Mouse (Mus musculus) thymus, adult 2 months (tissue): Measurements from ENCODE around the gene Vars. TPM values are rescaled to one million over a fixed set of nuclear protein-coding genes. Genes with fewer than 3 reads are reported as not detected.
"Not testable (repeated sequence)": the region's sequence is repeated elsewhere in the genome, so short reads cannot be mapped to it uniquely, and the experiment has no call there.

Experiments
- DNase-seq: peaks from one replicate; pipeline ENCODE4 v3.0.0; 2021
- H3K27ac ChIP-seq: fragments of 200-500 bp; 2 replicates; pipeline ENCODE4 v1.5.1; 2012; ENCODE audit warnings: low read length, control low read depth; ENCODE audit not compliant: control insufficient read depth, insufficient read depth
- H3K27me3 ChIP-seq: fragments of 200-500 bp; 2 replicates; pipeline ENCODE4 v1.6.1; 2012; ENCODE audit warnings: mild to moderate bottlenecking, low read length, moderate library complexity, mixed read lengths; ENCODE audit not compliant: control insufficient read depth, insufficient read depth
- H3K36me3 ChIP-seq: fragments of 200-500 bp; 2 replicates; pipeline ENCODE4 v1.6.1; 2012; ENCODE audit warnings: mild to moderate bottlenecking, low read length, moderate library complexity; ENCODE audit not compliant: control insufficient read depth, insufficient read depth
- H3K4me1 ChIP-seq: fragments of 200-500 bp; replicated peaks from 2 replicates; pipeline ENCODE4 v1.6.1; 2012; ENCODE audit warnings: low read length; ENCODE audit not compliant: control insufficient read depth, insufficient read depth
- H3K4me3 ChIP-seq: fragments of 200-500 bp; 2 replicates; pipeline ENCODE4 v1.5.1; 2012; ENCODE audit warnings: mild to moderate bottlenecking, low read length, control low read depth, moderate library complexity; ENCODE audit not compliant: control insufficient read depth, insufficient read depth
- CTCF ChIP-seq: fragments of 200-500 bp; IDR thresholded peaks from 2 replicates; pipeline ENCODE4 v1.5.1; 2012; ENCODE audit warnings: mild to moderate bottlenecking, control low read depth, low read length, moderate library complexity, borderline replicate concordance; ENCODE audit not compliant: control insufficient read depth, poor library complexity, insufficient read depth; ENCODE audit errors: extremely low read depth
- POLR2A ChIP-seq: fragments of 200-500 bp; IDR thresholded peaks from 2 replicates; pipeline ENCODE4 v1.6.1; 2012; ENCODE audit warnings: mild to moderate bottlenecking, low read length, control low read depth, moderate library complexity; ENCODE audit not compliant: control insufficient read depth, poor library complexity, insufficient read depth; ENCODE audit errors: extremely low read depth
- WGBS: fragments of 180-500 bp; shearing (Covaris S2); methylation state at CpG from one replicate; pipeline ENCODE4 v1.1.7; 2018; 5-methylcytosine and 5-hydroxymethylcytosine counted together
- polyA plus RNA-seq: library from polyadenylated mRNA; depleted of rRNA; stranded (reverse); fragments of >200 nt; gene quantifications from 2 replicates; pipeline ENCODE4 v1.2.3, GENCODE M21; 2012

The Vars gene
- polyA plus RNA-seq, 1 experiment = 404 TPM

DNA sequence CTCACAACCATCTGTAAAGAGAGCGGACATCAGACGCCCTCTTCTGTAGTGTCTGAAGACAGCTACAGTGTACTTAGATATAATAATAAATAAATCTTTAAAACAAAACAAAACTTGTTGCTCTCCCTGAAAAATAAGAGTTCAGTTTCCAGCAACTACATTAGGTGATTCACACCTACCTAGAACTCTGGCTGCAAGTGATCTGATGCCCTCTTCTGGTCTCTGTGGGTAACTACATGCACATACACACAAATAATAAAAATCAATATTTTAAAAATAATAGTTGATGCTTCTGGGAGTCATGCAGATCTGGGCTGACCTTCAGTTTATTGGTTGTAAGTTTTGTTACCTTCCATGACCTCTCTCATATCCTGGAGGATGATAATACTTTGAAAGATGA, 16.6 kb upstream of the Vars start:
- no peak overlapping the region for H3K4me3 ChIP-seq
- 88% methylated on average over 2 of the region's 2 CpGs for WGBS
- H3K27me3 ChIP-seq = no peaks in the 10 kb centered on the region
- no peak overlapping the region for H3K27ac ChIP-seq
- no peak for DNase-seq
- peaks cover 19% of the 10 kb centered on the region for H3K36me3 ChIP-seq
- TF ChIP-seq CTCF (no peak), POLR2A (no peak)
- H3K4me1 ChIP-seq = peaks cover 5% of the 10 kb centered on the region

DNA sequence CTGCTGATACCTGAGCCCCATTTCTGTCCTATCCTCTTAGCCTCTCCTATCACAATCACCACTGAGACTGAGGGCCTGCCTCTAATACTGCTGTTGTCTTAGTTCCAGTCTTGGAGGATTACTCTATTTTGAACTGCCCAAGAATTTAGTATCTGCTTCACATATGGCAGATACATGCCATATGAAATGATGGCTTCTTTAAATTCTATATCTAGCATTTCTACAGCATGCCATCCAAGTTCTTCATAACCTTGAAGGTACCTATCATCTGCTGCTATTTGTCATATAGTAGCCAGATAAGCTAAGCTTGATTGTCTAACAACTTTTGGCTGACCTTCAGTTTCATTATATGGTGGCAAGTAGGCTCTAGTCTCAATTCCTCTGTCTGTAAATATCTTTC, 6.0 kb upstream of the Vars start:
- peaks cover 15% of the 10 kb centered on the region; the same call in 1 of the 2 replicates for H3K36me3 ChIP-seq
- no peak for DNase-seq

DNA sequence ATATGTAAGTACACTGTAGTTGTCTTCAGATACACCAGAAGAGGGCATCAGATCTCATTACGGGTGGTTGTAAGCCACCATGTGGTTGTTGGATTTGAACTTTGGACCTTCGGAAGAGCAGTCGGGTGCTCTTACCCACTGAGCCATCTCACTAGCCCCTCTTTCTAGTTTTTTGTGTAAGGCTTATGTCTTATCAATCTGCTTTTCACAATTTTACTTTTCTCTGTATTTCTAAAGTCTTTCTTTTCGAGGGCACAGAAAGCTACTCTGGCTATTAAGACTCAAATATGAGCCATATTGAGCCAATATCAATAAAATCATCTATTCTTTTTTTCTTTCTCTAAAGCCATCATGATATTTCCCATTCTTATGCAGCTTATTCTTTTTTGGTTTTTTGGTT, 5.6 kb upstream of the Vars start:
- H3K4me3 ChIP-seq, H3K27me3 ChIP-seq, H3K27ac ChIP-seq, DNase-seq: not testable (repeated sequence)
- Histone ChIP-seq H3K4me1 (peaks cover 24% of the 10 kb centered on the region), H3K36me3 (peaks cover 15% of the 10 kb centered on the region; the same call in 1 of the 2 replicates)
- WGBS = 88% methylated on average over 4 of the region's 4 CpGs

More for the DNA sequence above, 6.0 kb upstream of the Vars start:
- Histone ChIP-seq H3K4me3 (no peak overlapping the region), H3K27ac (no peak overlapping the region), H3K4me1 (peaks cover 21% of the 10 kb centered on the region), H3K27me3 (no peaks in the 10 kb centered on the region)
- TF ChIP-seq POLR2A (no peak), CTCF (no peak)

DNA sequence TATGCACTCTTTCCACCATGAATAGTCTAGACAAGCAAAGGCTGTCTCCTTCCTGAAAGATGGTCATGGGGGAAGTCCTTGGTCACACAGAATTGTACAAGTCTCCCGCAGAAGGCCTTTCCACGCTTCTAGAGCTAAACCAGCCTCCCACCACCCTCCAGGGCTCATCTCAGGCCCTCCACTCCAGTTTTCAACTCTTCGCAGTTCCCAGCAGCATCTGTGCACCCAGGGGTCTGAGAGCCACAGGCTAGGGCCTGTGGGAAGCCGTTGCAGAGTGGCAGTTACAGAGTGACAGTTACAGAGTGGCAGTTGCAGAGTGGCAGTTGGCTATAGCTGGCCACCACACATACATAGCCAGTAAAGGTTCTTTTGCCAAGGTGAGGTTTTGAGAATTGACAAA, 4.9 kb upstream of the Vars start:
- DNase-seq, H3K27ac ChIP-seq, H3K27me3 ChIP-seq, H3K4me3 ChIP-seq: not testable (repeated sequence)
- H3K36me3 ChIP-seq = peaks cover 12% of the 10 kb centered on the region; the same call in 1 of the 2 replicates
- WGBS = 86% methylated on average over 4 of the region's 4 CpGs
- H3K4me1 ChIP-seq = peaks cover 24% of the 10 kb centered on the region

DNA sequence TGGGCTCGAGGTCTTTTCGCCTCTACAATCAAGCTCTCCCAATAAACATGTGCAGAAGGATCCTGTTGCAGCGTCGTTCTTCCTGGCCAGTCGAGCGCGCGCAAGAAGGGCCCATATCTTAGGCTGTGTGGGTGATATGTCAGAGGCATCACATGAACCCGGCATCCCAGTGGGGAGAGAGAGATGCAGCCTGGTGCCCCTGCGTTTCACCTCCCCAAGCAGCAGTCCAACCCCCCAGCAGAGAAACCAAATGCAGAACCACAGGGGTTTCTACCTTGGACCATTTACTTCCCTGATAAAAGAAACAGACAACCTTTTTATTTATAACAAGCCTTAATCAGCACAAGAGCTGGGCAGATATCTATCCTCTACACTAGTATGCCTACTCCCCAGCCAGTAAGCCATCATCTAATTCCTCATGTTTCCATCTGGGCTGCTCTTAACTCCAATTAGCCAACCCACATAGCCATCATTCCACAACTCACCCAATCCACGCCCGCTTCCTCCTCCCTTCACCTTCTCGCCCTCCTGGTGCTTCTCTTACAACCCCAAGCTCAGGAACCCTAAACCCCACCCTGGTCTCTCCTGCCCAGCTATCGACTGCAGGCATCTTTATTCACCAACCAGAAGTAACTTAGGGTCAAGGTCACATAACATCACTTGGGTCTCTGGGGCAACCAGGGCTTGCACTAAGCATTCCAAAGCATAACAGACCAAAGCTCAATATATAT, 4.2 kb upstream of the Vars start:
- no peak for TF ChIP-seq POLR2A
- no peak for TF ChIP-seq CTCF
- H3K36me3 ChIP-seq = peaks cover 7% of the 10 kb centered on the region; the same call in 1 of the 2 replicates
- no peaks in the 10 kb centered on the region for H3K27me3 ChIP-seq
- H3K27ac ChIP-seq = no peak overlapping the region
- peak overlapping the region; percentile 17; the same call in 1 of the 2 replicates for H3K4me3 ChIP-seq
- WGBS = 90% methylated on average over 14 of the region's 14 CpGs
- peaks cover 25% of the 10 kb centered on the region for H3K4me1 ChIP-seq
- no peak for DNase-seq

DNA sequence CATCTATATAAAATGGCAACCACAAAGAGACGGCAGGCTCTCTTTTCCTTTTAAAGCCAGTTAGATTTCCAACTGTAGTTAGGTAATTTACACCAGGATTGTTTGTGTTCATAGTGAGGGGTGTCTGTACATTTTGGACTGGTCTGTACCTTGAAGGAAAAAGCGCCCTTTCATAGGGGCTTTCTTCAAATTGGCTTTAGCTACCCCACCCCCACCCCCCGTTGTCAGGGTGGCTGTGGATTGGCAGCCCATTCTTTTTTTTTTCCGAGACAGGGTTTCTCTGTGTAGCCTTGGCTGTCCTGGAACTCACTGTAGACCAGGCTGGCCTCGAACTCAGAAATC, 3.7 kb upstream of the Vars start:
- H3K4me3 ChIP-seq = peak overlapping the region; percentile 12; the same call in 1 of the 2 replicates
- 82% methylated on average over 5 of the region's 5 CpGs for WGBS
- TF ChIP-seq POLR2A = no peak
- no peak for TF ChIP-seq CTCF

DNA sequence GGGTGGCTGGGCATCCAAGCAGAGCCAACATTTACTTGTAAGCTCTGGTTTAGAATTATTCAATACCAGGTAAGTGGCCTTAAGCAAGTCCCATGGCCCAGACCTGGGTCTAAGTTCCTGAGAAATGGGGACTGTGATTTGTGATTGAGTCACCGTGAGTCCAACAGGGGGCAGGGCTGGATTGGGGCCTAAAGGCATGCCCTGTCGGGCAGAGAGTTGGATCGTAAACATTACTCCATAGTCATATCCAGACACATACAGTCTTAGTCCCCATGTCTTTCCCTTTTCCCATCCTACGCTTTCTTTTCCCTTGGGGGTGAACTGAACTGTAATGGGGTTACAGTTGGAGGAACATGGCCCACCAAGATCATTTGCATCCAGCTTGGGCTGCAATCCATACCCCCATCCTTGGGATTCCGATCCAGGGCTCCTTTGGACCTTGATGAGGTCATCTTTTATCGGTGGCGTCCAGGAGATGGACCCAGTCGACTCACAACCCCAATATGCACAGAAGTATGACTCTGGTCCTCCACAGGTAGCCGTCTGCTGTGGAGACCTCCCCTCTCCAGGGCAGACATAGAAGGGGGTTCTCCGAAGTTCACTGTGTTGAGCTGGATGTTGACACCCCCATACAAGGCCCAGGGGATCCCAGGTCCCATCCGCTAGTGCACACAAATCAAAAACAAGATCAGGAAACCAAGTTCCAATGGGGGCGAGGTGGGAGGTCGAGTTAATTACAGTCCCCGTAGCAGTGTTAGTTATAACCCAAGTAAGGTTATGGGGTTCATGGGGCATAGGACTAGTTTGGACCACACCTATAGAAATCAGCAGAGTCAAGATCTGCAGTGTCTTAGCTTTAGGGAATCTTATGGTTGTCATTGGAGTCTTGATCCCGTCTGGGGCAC, 2.0 kb upstream of the Vars start:
- H3K27ac ChIP-seq = peak overlapping the region; percentile 18
- TF ChIP-seq CTCF = no peak
- no peak for TF ChIP-seq POLR2A
- 60% methylated on average over 15 of the region's 15 CpGs for WGBS
- H3K4me3 ChIP-seq = peak overlapping the region; percentile 47
- peaks cover 7% of the 10 kb centered on the region; the same call in 1 of the 2 replicates for H3K36me3 ChIP-seq
- peaks cover 38% of the 10 kb centered on the region for H3K4me1 ChIP-seq
- no peaks in the 10 kb centered on the region for H3K27me3 ChIP-seq
- DNase-seq = no peak

More for the DNA sequence above, 3.7 kb upstream of the Vars start:
- peaks cover 31% of the 10 kb centered on the region for H3K4me1 ChIP-seq
- H3K36me3 ChIP-seq = peaks cover 7% of the 10 kb centered on the region; the same call in 1 of the 2 replicates
- H3K27me3 ChIP-seq = no peaks in the 10 kb centered on the region
- no peak overlapping the region for H3K27ac ChIP-seq
- DNase-seq = no peak
